Comparison of ENCODE assay signal across 8 mouse cellular contexts in genomic region chr9:67049836-67050235, GRCm38 (mm10). TPM values are rescaled to one million over a fixed set of nuclear protein-coding genes. Genes with fewer than 3 reads are reported as not detected.
DNase-seq lines count a peak whose midpoint lies in the region; ATAC-seq and TF ChIP-seq lines count a peak whose summit lies in the region.
"Had no signal": no experiment of that assay in that cellular context is flagged by ENCODE, and none has a peak within 500 bp of the region (broad histone marks: within the 10 kb centered on the region; RNA-seq: fewer than 3 reads in every experiment).

No protein-coding gene starts in this region.

- peak overlapping the region; percentile 83 for H3K9ac ChIP-seq in lung, embryonic 14.5 days
- no peak overlapping the region for H3K9ac ChIP-seq in forebrain, embryonic 13.5 days
- peak overlapping the region; percentile 85 for H3K9ac ChIP-seq in limb, embryonic 14.5 days (ENCODE audit: low read depth, low read length, severe bottlenecking)
- H3K9ac ChIP-seq in stomach, embryonic 16.5 days (ENCODE audit: low read length) = peak overlapping the region; percentile 95

- intact Hi-C loops in left cerebral cortex, postnatal 14 days (cut with DNase I) = loop anchor here (5.0 kb wide), 1 partner anchor 122 kb away; no protein-coding TSS in a partner anchor

- H3K9me3 ChIP-seq in lung, embryonic 14.5 days (ENCODE audit: low read depth, low read length) = no peaks in the 10 kb centered on the region
- H3K9me3 ChIP-seq in forebrain, embryonic 13.5 days (replicated peaks) = no peaks in the 10 kb centered on the region
- no peaks in the 10 kb centered on the region for H3K9me3 ChIP-seq in limb, embryonic 14.5 days (ENCODE audit: control insufficient read depth, low read length)
- H3K9me3 ChIP-seq in stomach, embryonic 16.5 days (replicated peaks; ENCODE audit: control insufficient read depth, low read length) = no peaks in the 10 kb centered on the region

- peak; percentile 46 for DNase-seq in lung, embryonic 14.5 days
- DNase-seq in lung, postnatal 36 days = no peak
- DNase-seq in limb, embryonic 14.5 days (ENCODE audit: low spot score) = no peak
- DNase-seq in layer of hippocampus, adult 8-10 months (ENCODE audit: low spot score in 2 of 2) = no peak
- DNase-seq in left cerebral cortex, postnatal 14 days (ENCODE audit: low spot score in 2 of 2) = no peak

- H3K27ac ChIP-seq in lung, embryonic 14.5 days (ENCODE audit: low read depth) = peak overlapping the region; percentile 79
- H3K27ac ChIP-seq in forebrain, embryonic 13.5 days = no peak overlapping the region
- peak overlapping the region; percentile 85 for H3K27ac ChIP-seq in limb, embryonic 14.5 days (replicated peaks; ENCODE audit: low read depth, low read length)
- H3K27ac ChIP-seq in stomach, embryonic 16.5 days (ENCODE audit: low read length) = peak overlapping the region; percentile 96

- peak overlapping the region; percentile 56 for H3K4me3 ChIP-seq in lung, embryonic 14.5 days (ENCODE audit: low read depth, low read length)
- peak overlapping the region; percentile 50 for H3K4me3 ChIP-seq in forebrain, embryonic 13.5 days
- peak overlapping the region; percentile 69 for H3K4me3 ChIP-seq in limb, embryonic 14.5 days (replicated peaks; ENCODE audit: low read length)
- peak overlapping the region; percentile 79 for H3K4me3 ChIP-seq in stomach, embryonic 16.5 days (replicated peaks; ENCODE audit: low read length)

- TF ChIP-seq CTCF in lung, embryonic 14.5 days (IDR thresholded peaks at IDR 0.05; ENCODE audit: low read depth) = no peak; the same call in 1 of the 2 replicates

- no peak for TF ChIP-seq POLR2A in limb, embryonic 14.5 days (IDR thresholded peaks at IDR 0.05; ENCODE audit: borderline replicate concordance, extremely low read depth, insufficient read depth, insufficient read length)

- WGBS in lung, embryonic 14.5 days = 17% methylated on average over 7 of the region's 7 CpGs
- WGBS in forebrain, embryonic 13.5 days = 20% methylated on average over 7 of the region's 7 CpGs
- 20% methylated on average over 7 of the region's 7 CpGs for WGBS in limb, embryonic 14.5 days
- 17% methylated on average over 7 of the region's 7 CpGs for WGBS in stomach, embryonic 16.5 days

- peak overlapping the region; percentile 98 for H3K4me2 ChIP-seq in lung, embryonic 14.5 days
- peak overlapping the region; percentile 91 for H3K4me2 ChIP-seq in forebrain, embryonic 13.5 days
- H3K4me2 ChIP-seq in limb, embryonic 14.5 days (replicated peaks; ENCODE audit: low read depth, low read length, severe bottlenecking) = peak overlapping the region; percentile 62
- H3K4me2 ChIP-seq in stomach, embryonic 16.5 days (ENCODE audit: low read depth, low read length) = peak overlapping the region; percentile 82

- peaks cover 5% of the 10 kb centered on the region; the same call in 1 of the 2 replicates for H3K36me3 ChIP-seq in lung, embryonic 14.5 days (ENCODE audit: insufficient read depth)
- H3K36me3 ChIP-seq in forebrain, embryonic 13.5 days (ENCODE audit: poor library complexity, severe bottlenecking) = no peaks in the 10 kb centered on the region
- no peaks in the 10 kb centered on the region for H3K36me3 ChIP-seq in limb, embryonic 14.5 days (ENCODE audit: control insufficient read depth, insufficient read depth, low read length)
- H3K36me3 ChIP-seq in stomach, embryonic 16.5 days (ENCODE audit: control insufficient read depth, insufficient read depth, low read length) = no peaks in the 10 kb centered on the region

- no peaks in the 10 kb centered on the region for H3K27me3 ChIP-seq in lung, embryonic 14.5 days (ENCODE audit: insufficient read depth, low read length)
- H3K27me3 ChIP-seq in forebrain, embryonic 13.5 days = peaks cover 49% of the 10 kb centered on the region
- H3K27me3 ChIP-seq in limb, embryonic 14.5 days (ENCODE audit: control insufficient read depth, insufficient read depth, low read length) = peaks cover 7% of the 10 kb centered on the region; the same call in 1 of the 2 replicates
- no peaks in the 10 kb centered on the region for H3K27me3 ChIP-seq in stomach, embryonic 16.5 days (ENCODE audit: control insufficient read depth, insufficient read depth, low read length)

- H3K4me1 ChIP-seq in lung, embryonic 14.5 days (ENCODE audit: insufficient read depth) = peaks cover 21% of the 10 kb centered on the region
- H3K4me1 ChIP-seq in forebrain, embryonic 13.5 days = peaks cover 35% of the 10 kb centered on the region
- peaks cover 27% of the 10 kb centered on the region for H3K4me1 ChIP-seq in limb, embryonic 14.5 days (ENCODE audit: control insufficient read depth, insufficient read depth, low read length)
- H3K4me1 ChIP-seq in stomach, embryonic 16.5 days (ENCODE audit: control insufficient read depth, insufficient read depth, low read length) = peaks cover 19% of the 10 kb centered on the region

- 0 out of 2 replicates have a peak, but pooled peaks have one; percentile 1 for ATAC-seq in lung, embryonic 14.5 days (ENCODE audit: insufficient read depth)
- no peak for ATAC-seq in forebrain, embryonic 13.5 days
- no peak for ATAC-seq in limb, embryonic 14.5 days (ENCODE audit: low FRiP score, low read depth)
- ATAC-seq in stomach, embryonic 16.5 days (ENCODE audit: insufficient read depth, low FRiP score) = no peak
- ATAC-seq: inflammation-experienced regulatory T-cells, adult 6 months had no signal

RNA-seq across cellular contexts. Expression of gene Tpm1, which starts 0.6 kb away (rescaled TPM):
- polyA plus RNA-seq in lung, embryonic 14.5 days (2014; fragmentation: Nextera tagmentation; extraction: Ambion mirVana) = 635 and 725 TPM in 2 replicates
- polyA plus RNA-seq in forebrain, embryonic 13.5 days (2015; fragmentation: Nextera tagmentation; extraction: Ambion mirVana) = 109 and 119 TPM in 2 replicates
- 420 and 643 TPM in 2 replicates for polyA plus RNA-seq in limb, embryonic 14.5 days (2012; rRNA removed)
- polyA plus RNA-seq in limb, embryonic 14.5 days (2014; fragmentation: Nextera tagmentation; extraction: Ambion mirVana) = 724 and 728 TPM in 2 replicates
- 1,286 and 1,473 TPM in 2 replicates for polyA plus RNA-seq in stomach, embryonic 16.5 days (2015; fragmentation: Nextera tagmentation; extraction: Ambion mirVana)
- total RNA-seq in layer of hippocampus, adult 8-10 months (2022) = 100 to 1,000 TPM; 179 to 185 (median 182) TPM
- total RNA-seq in left cerebral cortex, postnatal 14 days (2021) = 100 to 1,000 TPM; 204 to 207 TPM
